Mouse (Mus musculus): ENCODE data around the gene Gm21985. TPM values are rescaled to one million over a fixed set of nuclear protein-coding genes. Genes with fewer than 3 reads are reported as not detected.

Gene Gm21985
- total RNA-seq (2021): 1 to 10 TPM in 1 of 2 experiments, under 1 TPM in 1; 0.71 to 1.8 TPM
- long read RNA-seq, experiment 1, partial matches to known transcripts: 0 of 1 reads
- long read RNA-seq, experiment 1, other reads (novel, unspliced or antisense): 1 of 1 reads
- long read RNA-seq, experiment 2, partial matches to known transcripts: 0 of 5 reads
- long read RNA-seq, experiment 2, other reads (novel, unspliced or antisense): 5 of 5 reads

GRCm38 (mm10) chr2:112266242-112266592 is at the start of gene Gm21985:
Gene Gm21985 (plus strand): TSS chr2:112266314.
- Histone ChIP-seq H3K27ac (peak within 1 kb of the TSS; percentile 99), H3K4me3 (peak within 1 kb of the TSS; percentile 93)
- no peak for TF ChIP-seq CTCF (IDR thresholded peaks at IDR 0.05)
- DNase-seq: peak; percentile 77
- intact Hi-C loops (cut with DNase I): loop anchor here (5.0 to 10.0 kb wide), 2 partner anchors 69 to 101 kb away; partner anchors contain the start of gene Emc4

DNA sequence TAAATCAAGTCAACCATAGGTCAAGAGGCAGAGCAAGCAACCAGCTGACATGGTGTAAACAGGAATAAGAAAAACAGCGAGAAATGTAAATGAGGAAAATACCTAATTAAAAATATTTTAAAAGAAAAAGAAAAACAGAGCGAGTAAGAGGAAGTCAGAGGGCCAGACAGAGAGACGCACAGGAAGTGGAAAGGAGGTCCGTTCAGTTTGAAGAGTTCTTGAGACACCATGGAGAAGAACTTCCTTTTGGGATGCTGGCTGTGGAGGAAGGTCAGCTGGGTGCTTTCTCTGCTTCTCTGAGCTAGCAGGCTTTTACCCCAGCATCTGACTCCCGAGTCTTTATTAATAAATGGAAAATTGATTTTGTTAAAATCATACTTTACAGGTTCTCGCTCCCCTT is 48.5 kb upstream of the Gm21985 start:
- intact Hi-C loops (cut with DNase I): no loop called here
- H3K4me3 ChIP-seq: no peak overlapping the region
- DNase-seq: no peak
- TF ChIP-seq CTCF (IDR thresholded peaks at IDR 0.05): no peak
- no peak overlapping the region for H3K27ac ChIP-seq

- no peak overlapping the region for H3K4me3 ChIP-seq
- TF ChIP-seq CTCF (IDR thresholded peaks at IDR 0.05): no peak
- intact Hi-C loops (cut with DNase I): no loop called here
- DNase-seq: no peak
- no peak overlapping the region for H3K27ac ChIP-seq
These were observed 45.2 kb upstream of the Gm21985 start for GRCm38 (mm10) chr2:112220880-112221279.

DNA sequence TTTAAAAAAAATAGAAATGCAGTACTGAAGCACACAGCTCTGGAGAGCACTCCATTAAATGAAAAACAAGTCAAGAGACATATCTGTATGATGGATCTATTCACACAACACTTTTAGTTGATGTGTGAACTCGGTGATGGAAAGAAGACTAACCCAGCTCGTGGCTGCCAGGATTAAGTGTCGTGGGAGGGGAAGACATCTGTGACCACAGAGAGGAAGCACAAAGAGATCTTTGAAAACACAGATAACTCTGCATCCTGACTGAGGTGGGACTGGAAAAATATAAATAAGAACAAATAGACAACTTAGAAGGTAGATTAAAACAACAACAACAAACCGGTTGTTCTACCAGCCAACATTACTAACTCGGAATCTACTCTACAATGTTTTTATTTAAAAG is 43.5 kb upstream of the Gm21985 start:
- H3K27ac ChIP-seq: no peak overlapping the region
- no peak for DNase-seq
- no peak overlapping the region for H3K4me3 ChIP-seq
- intact Hi-C loops (cut with DNase I): no loop called here
- no peak for TF ChIP-seq CTCF (IDR thresholded peaks at IDR 0.05)

GRCm38 (mm10) chr2:112224356-112224755 is 41.8 kb upstream of the Gm21985 start:
- no peak for TF ChIP-seq CTCF (IDR thresholded peaks at IDR 0.05)
- intact Hi-C loops (cut with DNase I): no loop called here
- DNase-seq: no peak
- Histone ChIP-seq H3K4me3 (no peak overlapping the region), H3K27ac (no peak overlapping the region)

DNA sequence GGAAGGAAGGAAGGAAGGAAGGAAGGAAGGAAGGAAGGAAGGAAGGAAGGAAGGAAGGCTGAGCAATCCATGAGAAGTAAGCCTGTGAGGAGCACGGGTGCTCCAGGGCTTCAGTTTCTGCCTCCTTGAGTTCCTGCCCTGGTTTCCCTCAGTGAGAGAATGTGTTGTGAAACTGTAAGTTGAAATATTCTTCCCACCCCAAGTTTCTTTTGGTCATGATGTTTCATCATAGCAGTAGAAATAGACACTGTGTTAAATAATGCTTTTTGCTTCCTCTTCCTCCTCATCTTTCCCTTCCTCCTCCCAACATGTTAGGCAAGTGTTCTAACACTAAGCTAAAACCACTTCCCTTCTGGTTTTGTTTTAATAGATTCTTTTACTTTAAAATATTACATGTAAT is 33.5 kb upstream of the Gm21985 start:
- no peak for TF ChIP-seq CTCF (IDR thresholded peaks at IDR 0.05)
- intact Hi-C loops (cut with DNase I): no loop called here
- no peak for DNase-seq
- no peak overlapping the region for H3K4me3 ChIP-seq
- no peak overlapping the region for H3K27ac ChIP-seq

DNA sequence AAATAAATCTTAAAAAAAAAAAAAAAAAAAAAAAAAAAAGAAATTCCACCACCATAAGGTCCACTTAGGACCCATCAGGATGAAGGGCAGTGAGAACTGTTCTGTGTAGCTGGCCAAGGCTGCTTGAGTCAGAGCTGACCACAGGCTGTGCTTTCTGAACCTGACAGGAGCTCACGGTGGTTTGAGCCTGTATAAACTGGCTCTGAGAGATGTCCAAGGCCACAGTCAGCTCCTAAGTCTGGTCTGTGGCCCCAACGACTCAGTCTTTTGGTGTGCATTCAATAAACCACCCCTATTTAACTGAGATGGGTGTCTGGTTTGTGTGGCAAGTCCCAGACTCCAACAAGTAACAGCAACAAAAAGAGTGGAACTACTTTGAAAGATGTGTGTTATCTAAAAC is 29.5 kb upstream of the Gm21985 start:
- Histone ChIP-seq H3K27ac (no peak overlapping the region), H3K4me3 (no peak overlapping the region)
- DNase-seq: no peak
- intact Hi-C loops (cut with DNase I): no loop called here
- TF ChIP-seq CTCF (IDR thresholded peaks at IDR 0.05): no peak

GRCm38 (mm10) chr2:112238006-112238405 is 28.1 kb upstream of the Gm21985 start:
- intact Hi-C loops (cut with DNase I): no loop called here
- no peak overlapping the region for H3K27ac ChIP-seq
- DNase-seq: no peak
- no peak overlapping the region for H3K4me3 ChIP-seq
- no peak for TF ChIP-seq CTCF (IDR thresholded peaks at IDR 0.05)

DNA sequence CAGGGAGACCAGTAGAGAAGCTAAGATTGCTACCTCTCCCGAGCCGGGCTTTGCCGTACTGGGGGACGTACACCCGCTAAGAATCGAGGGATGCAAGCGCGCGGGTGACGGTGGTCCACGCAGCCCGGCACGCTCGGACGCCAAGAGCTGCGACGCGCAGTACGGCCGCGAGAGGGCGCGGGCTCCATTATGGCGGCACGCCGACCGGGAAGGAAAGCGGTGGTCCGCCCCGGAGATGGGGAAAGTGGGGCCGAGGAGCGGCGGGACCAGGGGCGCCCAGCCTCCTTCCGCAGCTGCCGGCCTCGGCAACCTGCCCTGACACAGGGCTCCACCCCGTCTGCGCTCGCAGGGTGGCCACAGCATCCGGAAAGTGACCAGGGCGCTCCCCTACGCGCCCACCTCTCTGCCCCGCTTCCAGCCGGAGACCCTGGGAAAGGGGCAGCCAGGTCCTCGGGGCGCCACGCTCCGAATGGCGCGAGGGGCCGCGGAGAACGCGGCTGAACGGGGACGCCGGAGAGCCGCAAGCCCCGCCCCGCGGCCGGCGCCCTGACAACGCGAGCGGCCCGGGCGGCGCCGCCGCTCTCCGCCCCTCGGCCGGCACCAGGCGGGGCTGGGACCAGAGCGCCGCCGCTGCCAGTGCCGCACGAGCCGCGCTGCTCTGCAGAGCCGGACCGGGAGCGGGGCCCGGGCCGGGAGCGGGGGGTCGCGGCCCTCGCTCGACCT is 26.7 kb upstream of the Gm21985 start, which contains the start of gene Lpcat4:
Gene Lpcat4, plus strand, starts transcription at position 257 of the 723 bp plus-strand sequence.
- peak; percentile 99; the same call in 1 of the 2 replicates for TF ChIP-seq CTCF (IDR thresholded peaks at IDR 0.05)
- Histone ChIP-seq H3K27ac (peak within 1 kb of the TSS; percentile 85), H3K4me3 (peak within 1 kb of the TSS; percentile 99)
- peak; percentile 88 for DNase-seq
- intact Hi-C loops (cut with DNase I): loop anchor here (1.0 kb wide), 1 partner anchor 22 kb away; the partner anchor contains the start of gene Nop10

DNA sequence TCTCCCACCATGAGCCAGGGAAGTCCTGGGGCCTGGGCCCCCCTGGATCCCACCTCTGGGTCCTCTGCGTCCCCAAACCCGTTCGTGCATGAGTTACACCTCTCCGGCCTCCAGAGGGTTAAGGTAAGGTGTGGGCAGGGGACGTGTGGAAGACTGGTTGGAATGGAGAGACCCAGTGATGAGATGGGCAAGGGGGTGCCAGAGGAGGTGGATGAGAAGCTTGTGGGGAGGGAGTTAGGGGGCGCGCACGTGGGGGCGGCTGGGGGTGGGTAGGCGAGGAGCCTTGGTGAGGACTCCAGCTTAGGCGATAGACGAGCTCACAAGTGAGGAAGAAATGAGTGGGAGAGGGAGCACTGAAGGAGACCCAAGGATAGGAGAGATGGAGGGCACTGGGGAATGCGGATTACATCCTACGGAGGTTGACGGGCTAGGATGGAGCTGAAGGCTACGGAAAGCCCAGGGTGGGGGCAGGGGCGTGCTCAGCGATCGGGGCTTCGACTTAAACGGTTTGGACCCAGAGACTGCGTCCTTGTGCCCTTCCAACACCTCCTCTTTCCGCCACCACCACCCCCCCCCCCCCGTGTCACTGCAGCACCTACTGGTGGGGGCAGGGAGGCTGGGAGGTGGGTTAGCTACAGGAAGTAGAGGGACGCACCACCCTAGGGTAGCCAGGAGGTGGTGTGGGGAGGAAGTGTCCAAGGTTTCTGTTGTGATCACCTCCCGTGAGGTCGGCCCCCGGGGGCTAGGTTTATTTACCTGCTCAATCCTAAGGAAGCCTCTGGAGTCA is 26.0 kb upstream of the Gm21985 start:
- TF ChIP-seq CTCF (IDR thresholded peaks at IDR 0.05): no peak
- H3K4me3 ChIP-seq: peak overlapping the region; percentile 99

GRCm38 (mm10) chr2:112241787-112242186 is 24.3 kb upstream of the Gm21985 start:
- intact Hi-C loops (cut with DNase I): no loop called here
- no peak for TF ChIP-seq CTCF (IDR thresholded peaks at IDR 0.05)
- no peak overlapping the region for H3K27ac ChIP-seq
- no peak for DNase-seq
- H3K4me3 ChIP-seq: no peak overlapping the region

More for the DNA sequence above, 26.0 kb upstream of the Gm21985 start:
- DNase-seq: no peak
- peak overlapping the region; percentile 85 for H3K27ac ChIP-seq
- intact Hi-C loops (cut with DNase I): loop anchor here (1.0 kb wide), 1 partner anchor 21 kb away; the partner anchor contains the start of gene Nop10

- no peak for TF ChIP-seq CTCF (IDR thresholded peaks at IDR 0.05)
- Histone ChIP-seq H3K27ac (no peak overlapping the region), H3K4me3 (no peak overlapping the region)
- intact Hi-C loops (cut with DNase I): no loop called here
- DNase-seq: no peak
These were observed 20.8 kb upstream of the Gm21985 start for GRCm38 (mm10) chr2:112245307-112245706.

DNA sequence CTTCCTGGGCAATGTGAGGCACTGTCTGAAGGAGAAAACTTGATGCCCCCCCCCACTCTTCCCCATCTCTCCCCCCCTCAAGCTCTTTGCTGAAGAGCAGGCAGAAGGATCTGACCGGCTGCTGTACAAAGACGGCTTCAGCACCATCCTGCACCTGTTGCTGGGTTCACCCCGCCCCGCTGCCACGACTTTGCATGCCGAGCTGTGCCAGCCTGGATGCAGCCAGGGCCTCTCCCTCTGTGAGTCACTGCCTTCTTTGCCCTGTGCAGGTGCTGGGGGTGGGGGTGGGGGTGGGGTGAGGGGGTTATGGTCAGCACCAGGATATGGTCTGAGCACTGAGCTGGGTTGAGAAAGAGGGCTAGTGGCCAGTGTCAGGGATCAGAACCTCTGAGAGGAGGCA is 19.9 kb upstream of the Gm21985 start:
- H3K4me3 ChIP-seq: no peak overlapping the region
- TF ChIP-seq CTCF (IDR thresholded peaks at IDR 0.05): no peak
- no peak overlapping the region for H3K27ac ChIP-seq
- no peak for DNase-seq
- intact Hi-C loops (cut with DNase I): no loop called here
